Mouse (Mus musculus) thymus, adult 2 months (tissue): Measurements from ENCODE around the gene Olfr1510. TPM values are rescaled to one million over a fixed set of nuclear protein-coding genes. Genes with fewer than 3 reads are reported as not detected.
A peak's percentile ranks its signal among the peaks of the same experiment; 100 is the strongest.
"Not testable (repeated sequence)": the region's sequence is repeated elsewhere in the genome, so short reads cannot be mapped to it uniquely, and the experiment has no call there.

Experiments
- DNase-seq: peaks from one replicate; pipeline ENCODE4 v3.0.0; 2021
- H3K27ac ChIP-seq: fragments of 200-500 bp; 2 replicates; pipeline ENCODE4 v1.5.1; 2012; ENCODE audit warnings: low read length, control low read depth; ENCODE audit not compliant: control insufficient read depth, insufficient read depth
- H3K27me3 ChIP-seq: fragments of 200-500 bp; 2 replicates; pipeline ENCODE4 v1.6.1; 2012; ENCODE audit warnings: mild to moderate bottlenecking, low read length, moderate library complexity, mixed read lengths; ENCODE audit not compliant: control insufficient read depth, insufficient read depth
- H3K36me3 ChIP-seq: fragments of 200-500 bp; 2 replicates; pipeline ENCODE4 v1.6.1; 2012; ENCODE audit warnings: mild to moderate bottlenecking, low read length, moderate library complexity; ENCODE audit not compliant: control insufficient read depth, insufficient read depth
- H3K4me1 ChIP-seq: fragments of 200-500 bp; replicated peaks from 2 replicates; pipeline ENCODE4 v1.6.1; 2012; ENCODE audit warnings: low read length; ENCODE audit not compliant: control insufficient read depth, insufficient read depth
- H3K4me3 ChIP-seq: fragments of 200-500 bp; 2 replicates; pipeline ENCODE4 v1.5.1; 2012; ENCODE audit warnings: mild to moderate bottlenecking, low read length, control low read depth, moderate library complexity; ENCODE audit not compliant: control insufficient read depth, insufficient read depth
- CTCF ChIP-seq: fragments of 200-500 bp; IDR thresholded peaks from 2 replicates; pipeline ENCODE4 v1.5.1; 2012; ENCODE audit warnings: mild to moderate bottlenecking, control low read depth, low read length, moderate library complexity, borderline replicate concordance; ENCODE audit not compliant: control insufficient read depth, poor library complexity, insufficient read depth; ENCODE audit errors: extremely low read depth
- POLR2A ChIP-seq: fragments of 200-500 bp; IDR thresholded peaks from 2 replicates; pipeline ENCODE4 v1.6.1; 2012; ENCODE audit warnings: mild to moderate bottlenecking, low read length, control low read depth, moderate library complexity; ENCODE audit not compliant: control insufficient read depth, poor library complexity, insufficient read depth; ENCODE audit errors: extremely low read depth
- WGBS: fragments of 180-500 bp; shearing (Covaris S2); methylation state at CpG from one replicate; pipeline ENCODE4 v1.1.7; 2018; 5-methylcytosine and 5-hydroxymethylcytosine counted together
- polyA plus RNA-seq: library from polyadenylated mRNA; depleted of rRNA; stranded (reverse); fragments of >200 nt; gene quantifications from 2 replicates; pipeline ENCODE4 v1.2.3, GENCODE M21; 2012; rRNA removed

Gene Olfr1510
- not detected in 2 replicates for polyA plus RNA-seq

- Histone ChIP-seq H3K27ac (no peak within 1 kb of the TSS), H3K27me3 (no peaks in the 10 kb centered on the region), H3K36me3 (no peaks in the 10 kb centered on the region), H3K4me3 (no peak within 1 kb of the TSS), H3K4me1 (peaks cover 8% of the 10 kb centered on the region)
- TF ChIP-seq POLR2A (no peak), CTCF (no peak)
- WGBS: 97% methylated on average over 3 of the region's 3 CpGs
- DNase-seq: no peak
These were observed at the start of gene Olfr1510 for GRCm38 (mm10) chr14:52414273-52414672. Gene Olfr1510 (minus strand): TSS chr14:52414373.

DNA sequence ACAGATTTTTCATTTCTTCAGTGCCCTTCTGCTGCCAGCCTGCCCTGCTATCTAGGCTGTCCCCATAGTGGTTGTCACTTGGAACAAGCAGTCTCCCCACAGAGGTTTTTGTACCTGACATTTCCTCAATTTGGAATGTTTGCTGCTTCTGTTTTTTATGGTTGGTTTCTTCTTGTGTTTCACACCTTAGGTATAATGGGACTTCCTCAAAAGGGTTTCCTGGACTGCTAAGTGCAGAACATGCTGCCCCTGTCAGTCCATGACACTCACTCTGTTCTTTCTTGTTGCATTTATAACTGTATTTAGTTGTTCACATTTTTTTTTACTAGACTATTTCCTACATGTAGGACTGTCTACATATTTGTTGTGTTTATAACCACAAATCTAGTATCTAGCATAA, 47.8 kb upstream of the Olfr1510 start:
- no peak for TF ChIP-seq POLR2A
- no peak for TF ChIP-seq CTCF
- DNase-seq: no peak
- H3K4me3 ChIP-seq: no peak overlapping the region
- no peak overlapping the region for H3K27ac ChIP-seq
- H3K27me3 ChIP-seq: no peaks in the 10 kb centered on the region
- H3K4me1 ChIP-seq: no peaks in the 10 kb centered on the region
- H3K36me3 ChIP-seq: no peaks in the 10 kb centered on the region

DNA sequence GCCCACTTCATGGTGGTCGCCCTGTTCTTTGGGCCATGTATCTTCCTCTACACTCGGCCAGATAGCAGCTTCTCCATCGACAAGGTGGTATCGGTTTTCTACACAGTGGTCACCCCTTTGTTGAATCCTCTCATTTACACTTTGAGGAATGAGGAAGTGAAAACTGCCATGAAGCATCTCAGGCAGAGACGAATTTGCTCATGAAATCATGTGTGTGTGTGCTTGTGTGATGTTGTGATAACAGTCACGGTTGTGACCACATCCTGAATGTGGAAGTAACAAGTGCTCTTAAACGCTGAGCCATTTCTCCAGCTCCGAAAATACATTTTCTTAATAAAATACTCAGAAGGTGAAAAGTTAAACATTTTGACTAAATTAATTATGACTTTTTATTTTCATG, 37.0 kb upstream of the Olfr1510 start:
- TF ChIP-seq CTCF (no peak), POLR2A (no peak)
- WGBS: 4% methylated on average over 8 of the region's 8 CpGs
- DNase-seq: peak; percentile 25

GRCm38 (mm10) chr14:52442690-52443089, 28.5 kb upstream of the Olfr1510 start, which contains the start of gene Olfr1509:
Gene Olfr1509 (plus strand): TSS chr14:52442990.
- DNase-seq: no peak
- no peak for TF ChIP-seq POLR2A
- H3K27me3 ChIP-seq: no peaks in the 10 kb centered on the region
- no peaks in the 10 kb centered on the region for H3K4me1 ChIP-seq
- no peak within 1 kb of the TSS for H3K4me3 ChIP-seq
- H3K27ac ChIP-seq: no peak within 1 kb of the TSS
- no peaks in the 10 kb centered on the region for H3K36me3 ChIP-seq

More for the DNA sequence above, 37.0 kb upstream of the Olfr1510 start:
- Histone ChIP-seq H3K27ac (peak overlapping the region; percentile 19; the same call in 1 of the 2 replicates), H3K27me3 (no peaks in the 10 kb centered on the region), H3K4me1 (peaks cover 11% of the 10 kb centered on the region), H3K4me3 (no peak overlapping the region), H3K36me3 (no peaks in the 10 kb centered on the region)

DNA sequence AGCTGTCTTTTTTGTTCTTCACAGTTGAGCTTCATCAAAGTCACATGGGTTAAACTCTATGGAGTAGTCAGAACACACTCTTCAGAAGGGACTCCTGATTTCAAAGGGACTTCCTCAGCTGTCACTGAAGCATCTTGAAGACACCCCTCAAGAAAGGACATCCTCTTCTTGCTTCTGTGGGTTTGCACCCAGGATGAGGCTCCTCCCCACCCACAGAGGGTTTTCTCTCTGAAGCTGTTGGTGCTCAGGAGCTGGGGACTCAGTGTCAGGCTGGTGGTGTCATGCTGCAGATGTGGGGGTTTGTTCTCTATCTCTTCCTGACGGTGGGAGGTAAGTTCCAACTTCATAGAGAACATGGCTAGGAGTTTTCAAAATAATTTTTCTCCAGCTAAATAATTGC, 13.5 kb upstream of the Olfr1510 start:
- 9% methylated on average over 1 of the region's 1 CpGs for WGBS
- no peaks in the 10 kb centered on the region for H3K36me3 ChIP-seq
- DNase-seq: peak; percentile 82
- no peak overlapping the region for H3K27ac ChIP-seq
- no peaks in the 10 kb centered on the region for H3K27me3 ChIP-seq
- no peak overlapping the region for H3K4me3 ChIP-seq
- H3K4me1 ChIP-seq: peaks cover 11% of the 10 kb centered on the region
- TF ChIP-seq CTCF: no peak
- no peak for TF ChIP-seq POLR2A

DNA sequence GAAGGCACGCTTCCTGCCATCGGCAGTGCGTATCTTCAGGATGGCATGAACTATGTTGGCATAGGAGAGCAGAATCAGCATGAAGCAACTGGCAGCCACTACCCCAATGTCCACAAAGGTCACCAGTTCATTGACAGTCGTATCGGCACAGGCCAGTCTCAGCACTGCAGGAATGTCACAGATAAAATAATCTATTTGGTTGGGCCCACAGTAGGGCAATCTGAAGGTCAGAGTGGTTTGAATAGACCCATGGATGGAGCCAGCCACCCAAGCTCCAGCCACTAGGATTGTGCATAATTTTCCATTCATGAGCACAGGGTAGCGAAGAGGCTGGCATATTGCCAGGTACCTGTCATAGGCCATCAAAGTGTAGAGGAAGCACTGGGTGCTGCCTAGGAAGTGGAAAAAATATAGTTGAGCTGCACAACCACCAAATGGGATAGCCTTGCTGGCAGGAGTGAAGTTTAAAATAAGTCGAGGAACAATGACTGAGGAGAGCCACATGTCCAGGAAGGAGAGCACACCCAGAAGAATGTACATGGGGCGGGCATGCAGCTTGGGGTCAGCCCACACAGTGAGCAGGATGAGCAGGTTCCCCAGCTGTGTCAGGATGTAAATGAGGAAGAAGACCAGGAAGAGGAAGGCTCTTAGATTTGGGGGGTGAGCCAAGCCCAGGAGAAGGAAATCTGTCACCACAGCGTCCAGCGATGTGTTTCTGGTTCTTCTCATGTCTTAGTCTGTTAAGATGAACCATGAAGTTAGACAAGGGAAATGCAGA, 3.8 kb downstream of the Olfr1510 start:
- not testable (repeated sequence) for DNase-seq, H3K27me3 ChIP-seq, H3K27ac ChIP-seq, H3K4me1 ChIP-seq, H3K4me3 ChIP-seq, H3K36me3 ChIP-seq
- 56% methylated on average over 8 of the region's 10 CpGs for WGBS

DNA sequence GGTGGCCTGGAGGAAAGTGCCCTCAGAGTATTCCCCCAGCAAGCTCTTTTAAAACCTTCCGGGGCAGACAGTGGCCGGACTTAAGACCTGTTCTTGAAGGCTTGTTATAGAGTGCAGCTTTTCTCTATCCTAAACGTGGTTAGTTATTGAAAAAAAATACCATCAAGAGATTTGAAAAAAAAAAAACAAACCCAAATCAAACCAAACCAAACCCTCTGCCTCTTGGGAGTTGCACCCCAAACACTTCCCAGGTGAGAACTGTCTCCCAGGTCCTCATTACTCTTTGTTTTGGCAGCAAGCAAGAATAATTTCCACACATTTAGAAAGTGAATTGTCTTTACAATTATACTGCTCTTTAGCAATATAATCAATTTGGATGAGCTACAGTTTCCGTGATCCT, 16.9 kb downstream of the Olfr1510 start, which contains the start of gene Olfr1511:
TSS of gene Olfr1511 (minus strand) at position 101 of the 400 bp plus-strand sequence.
- TF ChIP-seq POLR2A: no peak
- no peak for TF ChIP-seq CTCF
- Histone ChIP-seq H3K27me3 (no peaks in the 10 kb centered on the region), H3K4me1 (no peaks in the 10 kb centered on the region), H3K4me3 (no peak within 1 kb of the TSS), H3K36me3 (no peaks in the 10 kb centered on the region), H3K27ac (no peak within 1 kb of the TSS)
- DNase-seq: no peak
- 87% methylated on average over 4 of the region's 4 CpGs for WGBS

DNA sequence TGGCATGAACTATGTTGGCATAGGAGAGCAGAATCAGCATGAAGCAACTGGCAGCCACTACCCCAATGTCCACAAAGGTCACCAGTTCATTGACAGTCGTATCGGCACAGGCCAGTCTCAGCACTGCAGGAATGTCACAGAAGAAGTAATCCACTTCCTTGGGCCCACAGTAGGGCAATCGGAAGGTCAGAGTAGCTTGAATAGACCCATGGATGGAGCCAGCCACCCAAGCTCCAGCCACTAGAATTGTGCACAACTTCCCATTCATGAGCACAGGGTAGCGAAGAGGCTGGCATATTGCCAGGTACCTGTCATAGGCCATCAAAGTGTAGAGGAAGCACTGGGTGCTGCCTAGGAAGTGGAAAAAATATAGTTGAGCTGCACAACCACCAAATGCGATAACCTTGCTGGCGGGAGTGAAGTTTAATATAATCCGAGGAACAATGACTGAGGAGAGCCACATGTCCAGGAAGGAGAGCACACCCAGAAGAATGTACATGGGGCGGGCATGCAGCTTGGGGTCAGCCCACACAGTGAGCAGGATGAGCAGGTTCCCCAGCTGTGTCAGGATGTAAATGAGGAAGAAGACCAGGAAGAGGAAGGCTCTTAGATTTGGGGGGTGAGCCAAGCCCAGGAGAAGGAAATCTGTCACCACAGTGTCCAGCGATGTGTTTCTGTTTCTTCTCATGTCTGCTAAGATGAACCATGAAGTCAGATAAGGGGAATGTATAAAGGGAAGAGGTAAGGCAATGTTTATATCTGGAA, 23.9 kb downstream of the Olfr1510 start:
- 42% methylated on average over 9 of the region's 9 CpGs for WGBS

More for the DNA sequence above, 23.9 kb downstream of the Olfr1510 start:
- not testable (repeated sequence) for H3K36me3 ChIP-seq, H3K4me1 ChIP-seq, H3K27me3 ChIP-seq, DNase-seq, H3K4me3 ChIP-seq, H3K27ac ChIP-seq
